Comparison of ENCODE assay signal across 8 mouse cellular contexts in the genomic region with DNA sequence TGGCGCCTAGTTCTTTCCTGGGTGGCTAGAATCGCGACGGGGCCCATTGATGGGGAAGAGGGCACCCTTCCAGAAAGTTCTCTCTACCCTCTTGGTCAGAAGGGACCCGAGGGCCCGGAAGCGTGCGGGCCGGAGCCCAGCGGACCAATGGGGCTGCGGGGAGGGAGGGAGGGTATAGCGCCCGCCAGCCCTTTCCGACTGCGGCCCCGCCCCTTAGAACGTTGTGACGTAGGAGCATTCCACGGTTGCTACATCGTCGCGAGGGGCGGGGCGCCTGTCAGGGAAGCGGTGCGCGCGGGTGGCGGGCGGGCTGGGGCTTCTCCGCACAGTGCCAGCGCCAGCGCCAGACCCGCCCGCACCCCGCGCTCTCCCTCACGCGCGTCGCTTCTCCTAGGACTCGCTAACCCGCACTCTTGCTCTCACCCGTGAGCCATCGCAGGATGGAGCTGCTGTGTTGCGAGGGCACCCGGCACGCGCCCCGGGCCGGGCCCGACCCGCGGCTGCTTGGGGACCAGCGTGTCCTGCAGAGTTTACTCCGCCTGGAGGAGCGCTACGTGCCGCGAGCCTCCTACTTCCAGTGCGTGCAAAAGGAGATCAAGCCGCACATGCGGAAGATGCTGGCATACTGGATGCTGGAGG. TPM values are rescaled to one million over a fixed set of nuclear protein-coding genes. Genes with fewer than 3 reads are reported as not detected.
DNase-seq lines count a peak whose midpoint lies in the region; ATAC-seq and TF ChIP-seq lines count a peak whose summit lies in the region.

No protein-coding gene starts in this region.

- no peaks in the 10 kb centered on the region for H3K9me3 ChIP-seq in G1E (replicated peaks)
- no peaks in the 10 kb centered on the region for H3K9me3 ChIP-seq in forebrain, embryonic 16.5 days (ENCODE audit: control insufficient read depth, low read length)
- H3K9me3 ChIP-seq in lung, embryonic 14.5 days (ENCODE audit: low read depth, low read length), result no peaks in the 10 kb centered on the region

- H3K9ac ChIP-seq in forebrain, embryonic 16.5 days (replicated peaks; ENCODE audit: low read depth, low read length), result peak overlapping the region; percentile 74
- H3K9ac ChIP-seq in lung, embryonic 14.5 days, result peak overlapping the region; percentile 89

- H3K4me3 ChIP-seq in G1E (ENCODE audit: low read depth, low read length), result peak overlapping the region; percentile 92
- peak overlapping the region; percentile 83 for H3K4me3 ChIP-seq in forebrain, embryonic 16.5 days (replicated peaks; ENCODE audit: low read length)
- H3K4me3 ChIP-seq in layer of hippocampus, adult 2 months, result peak overlapping the region; percentile 87
- peak overlapping the region; percentile 71 for H3K4me3 ChIP-seq in lung, embryonic 14.5 days (ENCODE audit: low read depth, low read length)
- H3K4me3 ChIP-seq in olfactory bulb, adult 2 months (ENCODE audit: insufficient read depth, low read depth, low read length), result peak overlapping the region; percentile 83
- H3K4me3 ChIP-seq in thymus, adult 2 months (ENCODE audit: control insufficient read depth, insufficient read depth, low read length), result peak overlapping the region; percentile 92

- WGBS in forebrain, embryonic 16.5 days, result under 1% methylated on average over 47 of the region's 63 CpGs
- WGBS in lung, embryonic 14.5 days, result under 1% methylated on average over 63 of the region's 63 CpGs
- under 1% methylated on average over 63 of the region's 63 CpGs for WGBS in olfactory bulb, adult 2 months
- WGBS in thymus, adult 2 months, result under 1% methylated on average over 62 of the region's 63 CpGs

- TF ChIP-seq CTCF in G1E (IDR thresholded peaks at IDR 0.05; ENCODE audit: low read depth, low read length), result no peak
- no peak for TF ChIP-seq CTCF in layer of hippocampus, adult 2 months (conservative IDR thresholded peaks at IDR 0.05)
- TF ChIP-seq CTCF in lung, embryonic 14.5 days (IDR thresholded peaks at IDR 0.05; ENCODE audit: low read depth), result no peak
- no peak for TF ChIP-seq CTCF in olfactory bulb, adult 2 months (IDR thresholded peaks at IDR 0.05; ENCODE audit: insufficient read depth, low read depth, low read length)
- peak; percentile 34; the same call in 1 of the 2 replicates for TF ChIP-seq CTCF in thymus, adult 2 months (IDR thresholded peaks at IDR 0.05; ENCODE audit: borderline replicate concordance, control insufficient read depth, extremely low read depth, insufficient read depth, low read length, poor library complexity)

- TF ChIP-seq POLR2A in olfactory bulb, adult 2 months (IDR thresholded peaks at IDR 0.05; ENCODE audit: insufficient read depth, low read depth, low read length), result peak; percentile 55
- peak; percentile 90 for TF ChIP-seq POLR2A in thymus, adult 2 months (IDR thresholded peaks at IDR 0.05; ENCODE audit: control insufficient read depth, extremely low read depth, insufficient read depth, low read length, poor library complexity)

- no peaks in the 10 kb centered on the region for H3K27me3 ChIP-seq in G1E (ENCODE audit: insufficient read depth, low read length)
- H3K27me3 ChIP-seq in forebrain, embryonic 16.5 days (replicated peaks; ENCODE audit: control insufficient read depth, insufficient read depth, low read length), result no peaks in the 10 kb centered on the region
- no peaks in the 10 kb centered on the region for H3K27me3 ChIP-seq in lung, embryonic 14.5 days (ENCODE audit: insufficient read depth, low read length)
- H3K27me3 ChIP-seq in thymus, adult 2 months (ENCODE audit: control insufficient read depth, insufficient read depth, low read length), result no peaks in the 10 kb centered on the region

- peak overlapping the region; percentile 99 for H3K4me2 ChIP-seq in forebrain, embryonic 16.5 days (ENCODE audit: low read length)
- peak overlapping the region; percentile 99 for H3K4me2 ChIP-seq in lung, embryonic 14.5 days

- H3K4me1 ChIP-seq in G1E (ENCODE audit: insufficient read depth, low read depth, low read length), result peaks cover 67% of the 10 kb centered on the region
- peaks cover 36% of the 10 kb centered on the region for H3K4me1 ChIP-seq in forebrain, embryonic 16.5 days (replicated peaks; ENCODE audit: control insufficient read depth, insufficient read depth, low read length)
- peaks cover 17% of the 10 kb centered on the region for H3K4me1 ChIP-seq in lung, embryonic 14.5 days (ENCODE audit: insufficient read depth)
- H3K4me1 ChIP-seq in olfactory bulb, adult 2 months (ENCODE audit: control insufficient read depth, insufficient read depth, low read length), result peaks cover 30% of the 10 kb centered on the region
- peaks cover 41% of the 10 kb centered on the region for H3K4me1 ChIP-seq in thymus, adult 2 months (replicated peaks; ENCODE audit: control insufficient read depth, insufficient read depth, low read length)

- H3K27ac ChIP-seq in forebrain, embryonic 16.5 days (ENCODE audit: low read length), result peak overlapping the region; percentile 73
- peak overlapping the region; percentile 85 for H3K27ac ChIP-seq in layer of hippocampus, adult 2 months
- H3K27ac ChIP-seq in lung, embryonic 14.5 days (ENCODE audit: low read depth), result peak overlapping the region; percentile 98
- 0 out of 2 replicates have a peak overlapping the region, but pooled peaks have one; percentile 18 for H3K27ac ChIP-seq in olfactory bulb, adult 2 months (ENCODE audit: insufficient read depth, low read depth, low read length)
- H3K27ac ChIP-seq in thymus, adult 2 months (ENCODE audit: control insufficient read depth, insufficient read depth, low read length), result peak overlapping the region; percentile 94

- peaks cover 34% of the 10 kb centered on the region for H3K36me3 ChIP-seq in G1E (replicated peaks)
- H3K36me3 ChIP-seq in forebrain, embryonic 16.5 days (ENCODE audit: control insufficient read depth, insufficient read depth), result no peaks in the 10 kb centered on the region
- H3K36me3 ChIP-seq in lung, embryonic 14.5 days (ENCODE audit: insufficient read depth), result peaks cover 33% of the 10 kb centered on the region
- H3K36me3 ChIP-seq in thymus, adult 2 months (ENCODE audit: control insufficient read depth, insufficient read depth, low read length), result peaks cover 36% of the 10 kb centered on the region

- DNase-seq in G1E (ENCODE audit: low spot score), result peak; percentile 80
- peak; percentile 95 to 97 for DNase-seq in cerebellum, adult 18-20 months
- peak; percentile 94 to 96 for DNase-seq in heart, postnatal 36 days
- peak; percentile 88 for DNase-seq in layer of hippocampus, adult 2 months (ENCODE audit: low spot score in 2 of 2)
- peak; percentile 99 for DNase-seq in lung, embryonic 14.5 days
- peak; percentile 96 for DNase-seq in thymus, adult 2 months

- peak; percentile 37 for ATAC-seq in G1E (ENCODE audit: extremely low read depth, insufficient number of reproducible peaks, low FRiP score, poor library complexity, severe bottlenecking)
- peak; percentile 91 for ATAC-seq in forebrain, embryonic 16.5 days
- ATAC-seq in lung, embryonic 14.5 days (ENCODE audit: insufficient read depth), result peak; percentile 85

- intact Hi-C loops in heart, postnatal 36 days (cut with DNase I), result loop anchor here (1.0 kb wide), 2 partner anchors 71 to 82 kb away; no protein-coding TSS in a partner anchor

RNA-seq across cellular contexts. Expression of gene Bysl, which starts 18.0 kb away (rescaled TPM):
- total RNA-seq in G1E (2014; fragmentation: Nextera tagmentation), result 8.1 and 11.8 TPM in 2 replicates
- total RNA-seq in G1E (2017), result 11.3 and 11.9 TPM in 2 replicates
- polyA plus RNA-seq in G1E (2012), result 35.2 and 44.0 TPM in 2 replicates
- polyA plus RNA-seq in forebrain, embryonic 16.5 days (2015; fragmentation: Nextera tagmentation; extraction: Ambion mirVana), result 32.9 and 36.1 TPM in 2 replicates
- 10 to 100 TPM; 14.2 to 14.3 TPM for total RNA-seq in heart, postnatal 36 days (2021)
- total RNA-seq in layer of hippocampus, adult 2 months (2021), result 10 to 100 TPM; 18.1 to 18.2 TPM
- 24.2 and 25.4 TPM in 2 replicates for polyA plus RNA-seq in lung, embryonic 14.5 days (2014; fragmentation: Nextera tagmentation; extraction: Ambion mirVana)
- not detected in 2 replicates for polyA plus RNA-seq in olfactory bulb, adult 2 months (2012; ENCODE audit: insufficient read depth, insufficient read length, low replicate concordance, missing spikeins)
- polyA plus RNA-seq in thymus, adult 2 months (2012; rRNA removed), result 14.2 and 16.9 TPM in 2 replicates

RNA-seq across cellular contexts. Expression of gene Med20, which starts 18.0 kb away (rescaled TPM):
- total RNA-seq in G1E (2014; fragmentation: Nextera tagmentation) (36.4 and 38.8 TPM in 2 replicates), G1E (2017) (59.8 and 60.8 TPM in 2 replicates)
- polyA plus RNA-seq in G1E (2012), result 6.0 and 9.9 TPM in 2 replicates
- 51.6 and 51.8 TPM in 2 replicates for polyA plus RNA-seq in forebrain, embryonic 16.5 days (2015; fragmentation: Nextera tagmentation; extraction: Ambion mirVana)
- total RNA-seq in heart, postnatal 36 days (2021), result 10 to 100 TPM; 15.8 to 17.8 TPM
- 10 to 100 TPM; 31.6 to 36.0 TPM for total RNA-seq in layer of hippocampus, adult 2 months (2021)
- polyA plus RNA-seq in lung, embryonic 14.5 days (2014; fragmentation: Nextera tagmentation; extraction: Ambion mirVana), result 45.5 and 49.2 TPM in 2 replicates
- not detected in 2 replicates for polyA plus RNA-seq in olfactory bulb, adult 2 months (2012; ENCODE audit: insufficient read depth, insufficient read length, low replicate concordance, missing spikeins)
- 46.1 and 56.4 TPM in 2 replicates for polyA plus RNA-seq in thymus, adult 2 months (2012; rRNA removed)

RNA-seq across cellular contexts. Expression of gene Gm20517, which starts 18.1 kb away (rescaled TPM):
- 2.7 and 9.6 TPM in 2 replicates for total RNA-seq in G1E (2014; fragmentation: Nextera tagmentation)
- total RNA-seq in G1E (2017), result 1.2 and 2.0 TPM in 2 replicates
- 0.05 TPM in 1 of 2 replicates, not detected in the other for polyA plus RNA-seq in G1E (2012)
- 2.3 and 2.9 TPM in 2 replicates for polyA plus RNA-seq in forebrain, embryonic 16.5 days (2015; fragmentation: Nextera tagmentation; extraction: Ambion mirVana)
- total RNA-seq in heart, postnatal 36 days (2021), result 1 to 10 TPM; 2.1 to 3.5 TPM
- 1 to 10 TPM; 4.4 to 5.5 TPM for total RNA-seq in layer of hippocampus, adult 2 months (2021)
- polyA plus RNA-seq in lung, embryonic 14.5 days (2014; fragmentation: Nextera tagmentation; extraction: Ambion mirVana), result 0.74 and 1.8 TPM in 2 replicates
- not detected in 2 replicates for polyA plus RNA-seq in olfactory bulb, adult 2 months (2012; ENCODE audit: insufficient read depth, insufficient read length, low replicate concordance, missing spikeins)
- polyA plus RNA-seq in thymus, adult 2 months (2012; rRNA removed), result 2.8 and 4.5 TPM in 2 replicates

RNA-seq across cellular contexts. Expression of gene Usp49, which starts 37.2 kb away (rescaled TPM):
- 16.0 and 41.7 TPM in 2 replicates for total RNA-seq in G1E (2014; fragmentation: Nextera tagmentation)
- 5.3 and 6.0 TPM in 2 replicates for total RNA-seq in G1E (2017)
- 15.6 and 16.4 TPM in 2 replicates for polyA plus RNA-seq in G1E (2012)
- polyA plus RNA-seq in forebrain, embryonic 16.5 days (2015; fragmentation: Nextera tagmentation; extraction: Ambion mirVana), result 8.6 and 9.1 TPM in 2 replicates
- total RNA-seq in heart, postnatal 36 days (2021), result 1 to 10 TPM; 3.9 to 4.4 TPM
- total RNA-seq in layer of hippocampus, adult 2 months (2021), result 10 to 100 TPM; 11.5 to 12.3 TPM
- 5.0 and 5.6 TPM in 2 replicates for polyA plus RNA-seq in lung, embryonic 14.5 days (2014; fragmentation: Nextera tagmentation; extraction: Ambion mirVana)
- polyA plus RNA-seq in olfactory bulb, adult 2 months (2012; ENCODE audit: insufficient read depth, insufficient read length, low replicate concordance, missing spikeins), result not detected in 2 replicates
- polyA plus RNA-seq in thymus, adult 2 months (2012; rRNA removed), result 12.5 and 17.2 TPM in 2 replicates

Comparison
In these comparisons a context has a peak if more than half of its experiments do, and no peak if none do; other contexts are left out.
1. Peak in every context shown above with its lines: DNase-seq, ATAC-seq, H3K4me3 ChIP-seq and H3K27ac ChIP-seq.
2. ATAC-seq: peak in every context shown above with its lines; median percentile 91 in forebrain, embryonic 16.5 days; 85 in lung, embryonic 14.5 days; 37 in G1E.
3. H3K27ac ChIP-seq: peak in every context shown above with its lines; median percentile 98 in lung, embryonic 14.5 days; 94 in thymus, adult 2 months; 85 in layer of hippocampus, adult 2 months; 73 in forebrain, embryonic 16.5 days; 18 in olfactory bulb, adult 2 months.